In the genomic region with DNA sequence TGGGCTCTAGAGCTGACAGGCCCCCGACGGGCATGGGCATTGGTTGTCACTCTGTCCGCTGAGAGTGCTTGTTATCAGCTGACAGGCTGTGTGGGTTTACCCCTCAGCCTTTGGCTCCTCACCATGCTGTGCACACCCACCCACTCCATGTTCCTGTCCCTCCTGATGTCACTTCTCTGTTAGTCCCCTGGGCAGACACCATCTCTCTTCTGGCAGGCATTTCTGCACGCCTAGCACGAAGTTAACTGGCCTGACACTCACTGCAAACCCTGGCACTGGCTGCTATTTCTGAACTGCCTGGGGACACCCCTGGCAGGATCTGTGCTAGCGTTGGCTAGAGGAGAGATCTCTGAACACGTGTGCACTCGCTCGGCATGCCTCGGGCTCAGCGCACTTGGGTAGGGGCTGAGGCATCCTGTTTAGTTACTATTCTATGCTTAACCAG, we compare ENCODE assay signal across 16 mouse cellular contexts.
DNase-seq lines count a peak whose midpoint lies in the region; ATAC-seq lines count a peak whose summit lies in the region.
"Had no signal": no experiment of that assay in that cellular context is flagged by ENCODE, and none has a peak within 500 bp of the region (broad histone marks: within the 10 kb centered on the region; RNA-seq: fewer than 3 reads in every experiment).

No protein-coding gene starts in this region.

- no peak overlapping the region for H3K9ac ChIP-seq in forebrain, embryonic 15.5 days (replicated peaks)
- no peak overlapping the region for H3K9ac ChIP-seq in forebrain, embryonic 12.5 days
- H3K9ac ChIP-seq: heart, embryonic 13.5 days; neural tube, embryonic 12.5 days had no signal

- peak; percentile 60; the same call in 1 of the 2 replicates for ATAC-seq in forebrain, embryonic 15.5 days (replicated peaks)
- ATAC-seq in forebrain, embryonic 12.5 days (ENCODE audit: low FRiP score): no peak
- ATAC-seq: lung, postnatal 0 days had no signal

- no peaks in the 10 kb centered on the region for H3K36me3 ChIP-seq in forebrain, embryonic 15.5 days
- no peaks in the 10 kb centered on the region for H3K36me3 ChIP-seq in forebrain, embryonic 12.5 days (replicated peaks)
- H3K36me3 ChIP-seq in limb, embryonic 10.5 days: no peaks in the 10 kb centered on the region
- H3K36me3 ChIP-seq: heart, embryonic 13.5 days; neural tube, embryonic 12.5 days had no signal

- DNase-seq in left cerebral cortex, postnatal 4 days: peak; percentile 74
- no peak for DNase-seq in left cerebral cortex, adult 18-20 months (ENCODE audit: low spot score in 2 of 2)
- peak; percentile 59 to 62 for DNase-seq in heart, adult 9 months (ENCODE audit: low spot score in 2 of 2)
- DNase-seq in heart, postnatal 10 days: peak; percentile 64 to 75
- DNase-seq in limb, embryonic 10.5 days (ENCODE audit: low spot score): no peak
- DNase-seq: cerebellum, adult 8-10 months; kidney, adult 18-20 months; kidney, postnatal 36 days; right cerebral cortex, postnatal 14 days; thymus, adult 2 months had no signal

- no peak overlapping the region for H3K4me3 ChIP-seq in forebrain, embryonic 15.5 days
- no peak overlapping the region for H3K4me3 ChIP-seq in forebrain, embryonic 12.5 days (replicated peaks)
- H3K4me3 ChIP-seq in limb, embryonic 10.5 days: no peak overlapping the region
- H3K4me3 ChIP-seq: heart, embryonic 13.5 days; neural tube, embryonic 12.5 days had no signal

- H3K27ac ChIP-seq in forebrain, embryonic 15.5 days (replicated peaks): no peak overlapping the region
- H3K27ac ChIP-seq in forebrain, embryonic 12.5 days: no peak overlapping the region
- no peak overlapping the region for H3K27ac ChIP-seq in limb, embryonic 10.5 days
- H3K27ac ChIP-seq: heart, embryonic 13.5 days; neural tube, embryonic 12.5 days had no signal

- peaks cover 19% of the 10 kb centered on the region for H3K4me1 ChIP-seq in forebrain, embryonic 15.5 days
- H3K4me1 ChIP-seq in forebrain, embryonic 12.5 days: peaks cover 39% of the 10 kb centered on the region
- H3K4me1 ChIP-seq in limb, embryonic 10.5 days: peaks cover 6% of the 10 kb centered on the region

- H3K9me3 ChIP-seq in forebrain, embryonic 15.5 days: no peaks in the 10 kb centered on the region
- no peaks in the 10 kb centered on the region for H3K9me3 ChIP-seq in forebrain, embryonic 12.5 days
- no peaks in the 10 kb centered on the region for H3K9me3 ChIP-seq in limb, embryonic 10.5 days (replicated peaks)
- H3K9me3 ChIP-seq: heart, embryonic 13.5 days; neural tube, embryonic 12.5 days had no signal

- 62% methylated on average over 11 of the region's 11 CpGs for WGBS in forebrain, embryonic 15.5 days
- 86% methylated on average over 11 of the region's 11 CpGs for WGBS in forebrain, embryonic 12.5 days
- 86% methylated on average over 11 of the region's 11 CpGs for WGBS in limb, embryonic 10.5 days

- intact Hi-C loops in left cerebral cortex, postnatal 4 days (cut with DNase I): no loop called here
- intact Hi-C loops in heart, postnatal 10 days (cut with DNase I): no loop called here

- H3K4me2 ChIP-seq in forebrain, embryonic 15.5 days (replicated peaks): no peak overlapping the region
- H3K4me2 ChIP-seq in forebrain, embryonic 12.5 days: no peak overlapping the region
- H3K4me2 ChIP-seq: heart, embryonic 13.5 days; liver, embryonic 11.5 days; neural tube, embryonic 12.5 days had no signal

- H3K27me3 ChIP-seq in forebrain, embryonic 15.5 days: no peaks in the 10 kb centered on the region
- H3K27me3 ChIP-seq in forebrain, embryonic 12.5 days: peaks cover 2% of the 10 kb centered on the region; the same call in 1 of the 2 replicates
- no peaks in the 10 kb centered on the region for H3K27me3 ChIP-seq in limb, embryonic 10.5 days (ENCODE audit: low read depth, poor library complexity, severe bottlenecking)

Comparison
In these comparisons a context has a peak if more than half of its experiments do, and no peak if none do; other contexts are left out.
1. DNase-seq: peak in left cerebral cortex, postnatal 4 days (single experiment), heart, adult 9 months (2 of 2) and heart, postnatal 10 days (2 of 2); none in left cerebral cortex, adult 18-20 months (0 of 2) and limb, embryonic 10.5 days (single experiment).